Mouse (Mus musculus): ENCODE measurements at regions not wholly inside any gene's neighbourhood (a gene's known extent, or its start where the extent isn't known, plus 50 kb on each side); places are given as distances from the start of the nearest gene placed in this dataset.

- ATAC-seq (replicated peaks; ENCODE audit: poor library complexity): no peak
Observed at GRCm38 (mm10) chr3:115467850-115468249, 247.0 kb downstream of the S1pr1 start.

GRCm38 (mm10) chr3:115462623-115463022 is 252.2 kb downstream of the S1pr1 start:
- no peak for ATAC-seq (replicated peaks; ENCODE audit: poor library complexity)
